Mouse (Mus musculus) heart, postnatal 0 days (tissue): ENCODE measurements around the gene Tmem222.

Experiments
- CTCF ChIP-seq: IDR thresholded peaks from 2 replicates; pipeline ENCODE4 v1.5.1; 2016; ENCODE audit warnings: antibody characterized with exemption, control low read depth, low read depth
- EP300 ChIP-seq: IDR thresholded peaks from 2 replicates; pipeline ENCODE4 v1.6.1; 2016; ENCODE audit warnings: antibody characterized with exemption, low read depth

GRCm38 (mm10) chr4:133240934-133241908 lies 36.4 kb downstream of the Tmem222 start:
- TF ChIP-seq CTCF (no peak), EP300 (no peak)
